Mouse (Mus musculus): ENCODE measurements around the gene Rchy1.

DNA sequence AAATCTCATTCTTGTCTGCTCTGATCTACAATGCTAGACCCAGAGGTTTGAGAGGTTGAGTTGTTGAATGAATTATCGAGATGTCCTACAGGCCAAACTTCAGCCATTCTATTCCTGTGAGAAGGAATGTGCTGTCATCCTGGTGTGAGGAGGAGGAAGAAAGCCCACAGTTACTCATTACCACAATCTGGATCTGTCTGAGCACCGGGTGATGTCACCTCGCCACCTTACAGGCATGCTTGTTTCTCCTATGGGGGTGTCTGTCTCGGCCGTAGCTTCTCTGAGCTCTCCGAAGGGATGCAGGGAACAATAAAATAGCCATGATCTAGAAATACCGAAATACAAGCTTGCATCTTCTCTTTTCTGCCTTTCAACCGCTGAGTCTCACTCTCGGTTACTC, 12.9 kb upstream of the Rchy1 start:
- TF ChIP-seq POLR2A (IDR thresholded peaks at IDR 0.05; ENCODE audit: low read depth, low read length) (no peak), CTCF (conservative IDR thresholded peaks at IDR 0.05 in 1 of 2, IDR thresholded peaks at IDR 0.05 in 1 of 2; ENCODE audit: low read depth in 2 of 2, low read length in 2 of 2) (no peak), MYC (IDR thresholded peaks at IDR 0.05; ENCODE audit: low read depth, low read length) (no peak), MAFK (IDR thresholded peaks at IDR 0.05; ENCODE audit: insufficient replicate concordance, low read length) (no peak), USF1 (IDR thresholded peaks at IDR 0.05; ENCODE audit: low read depth, low read length) (no peak), EP300 (IDR thresholded peaks at IDR 0.05; ENCODE audit: low read length) (no peak), MAX (IDR thresholded peaks at IDR 0.05; ENCODE audit: low read length) (no peak), RAD21 (IDR thresholded peaks at IDR 0.05; ENCODE audit: low read depth, low read length) (no peak), KAT2A (IDR thresholded peaks at IDR 0.05; ENCODE audit: insufficient replicate concordance, low read length) (no peak)
